Mouse (Mus musculus): ENCODE measurements around the gene A2ml1. TPM values are rescaled to one million over a fixed set of nuclear protein-coding genes. Genes with fewer than 3 reads are reported as not detected.

Gene A2ml1
- polyA plus RNA-seq, 1 experiment from 2014 or later: 3.6 TPM

DNA sequence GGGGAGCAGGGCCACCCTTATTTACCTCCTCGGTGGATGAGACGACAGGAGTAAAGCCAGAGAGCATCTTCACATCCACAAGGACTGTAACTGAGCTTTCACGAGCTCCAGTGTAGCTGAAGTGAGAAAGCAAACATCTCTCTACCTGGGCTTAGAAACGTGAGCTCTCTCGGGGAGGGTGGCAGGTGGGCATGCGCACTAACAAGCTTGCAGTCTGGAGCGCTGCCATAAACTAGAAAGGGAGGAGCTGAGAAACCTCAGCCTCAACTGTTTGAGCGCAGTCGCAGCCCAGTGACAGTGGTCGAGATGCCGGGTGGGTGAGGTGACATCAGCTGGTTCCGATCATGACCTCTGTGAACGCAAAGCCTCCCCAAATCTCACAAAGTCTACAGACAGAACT lies 38.2 kb downstream of the A2ml1 start:
- no peaks in the 10 kb centered on the region for H3K36me3 ChIP-seq
- no peak overlapping the region for H3K9ac ChIP-seq (replicated peaks)
- H3K27me3 ChIP-seq: no peaks in the 10 kb centered on the region
- H3K4me2 ChIP-seq (replicated peaks): no peak overlapping the region
- H3K9me3 ChIP-seq: no peaks in the 10 kb centered on the region
- H3K4me3 ChIP-seq: no peak overlapping the region
- H3K27ac ChIP-seq (replicated peaks): no peak overlapping the region
- no peaks in the 10 kb centered on the region for H3K4me1 ChIP-seq
- no peak for ATAC-seq (replicated peaks)
- 81% methylated on average over 13 of the region's 13 CpGs for WGBS

GRCm38 (mm10) chr6:128535250-128535649 lies 46.2 kb downstream of the A2ml1 start:
- H3K4me1 ChIP-seq: no peaks in the 10 kb centered on the region
- no peak for ATAC-seq (replicated peaks)
- 96% methylated on average over 2 of the region's 2 CpGs for WGBS

DNA sequence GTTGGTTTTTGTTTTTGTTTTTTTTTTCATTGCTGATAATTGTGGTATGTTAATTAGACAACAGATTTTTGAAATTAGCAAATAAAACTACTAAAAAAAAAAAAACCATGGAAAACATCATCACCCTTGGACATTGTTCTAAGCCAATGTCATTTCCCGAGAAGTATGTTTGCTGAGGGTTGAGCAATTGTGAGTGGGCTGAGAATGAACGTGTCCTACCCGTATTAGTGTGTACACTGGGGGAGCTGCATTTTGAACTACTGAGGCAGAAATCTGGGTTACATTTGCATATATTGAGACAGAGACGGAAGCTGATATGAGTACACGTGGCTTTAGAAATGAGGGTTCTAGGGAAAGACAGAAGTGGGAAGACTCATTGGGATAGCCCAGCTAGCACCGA lies 48.1 kb downstream of the A2ml1 start:
- no peaks in the 10 kb centered on the region for H3K27me3 ChIP-seq
- H3K9me3 ChIP-seq: no peaks in the 10 kb centered on the region
- no peak overlapping the region for H3K4me2 ChIP-seq (replicated peaks)
- ATAC-seq (replicated peaks): no peak
- WGBS: 88% methylated on average over 6 of the region's 6 CpGs
- no peak overlapping the region for H3K27ac ChIP-seq (replicated peaks)
- no peak overlapping the region for H3K9ac ChIP-seq (replicated peaks)
- no peaks in the 10 kb centered on the region for H3K4me1 ChIP-seq
- H3K4me3 ChIP-seq: no peak overlapping the region
- no peaks in the 10 kb centered on the region for H3K36me3 ChIP-seq

More at GRCm38 (mm10) chr6:128535250-128535649, 46.2 kb downstream of the A2ml1 start:
- Histone ChIP-seq H3K36me3 (no peaks in the 10 kb centered on the region), H3K27ac (replicated peaks) (no peak overlapping the region), H3K9me3 (no peaks in the 10 kb centered on the region), H3K27me3 (no peaks in the 10 kb centered on the region), H3K4me2 (replicated peaks) (no peak overlapping the region), H3K9ac (replicated peaks) (no peak overlapping the region), H3K4me3 (no peak overlapping the region)

DNA sequence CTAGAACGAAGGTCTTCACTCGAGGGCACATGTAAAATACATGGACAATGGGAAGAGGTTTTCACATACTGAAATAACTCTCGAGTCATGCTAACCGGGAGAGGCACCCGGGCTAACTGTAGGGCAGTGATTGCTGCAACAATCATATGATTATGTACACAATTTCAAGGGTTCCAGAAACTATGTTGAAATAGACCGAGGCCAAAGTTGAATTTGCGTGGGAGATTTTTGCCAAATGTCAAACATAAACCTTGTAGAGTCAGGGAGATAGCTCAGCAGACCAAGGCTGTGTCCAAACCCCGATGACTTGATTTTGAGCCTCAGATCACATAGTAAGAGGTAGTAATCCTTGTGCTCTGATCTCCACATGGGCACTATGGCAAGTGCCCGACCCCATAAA lies 48.7 kb downstream of the A2ml1 start:
- 92% methylated on average over 9 of the region's 9 CpGs for WGBS
- H3K9ac ChIP-seq (replicated peaks): no peak overlapping the region
- H3K4me2 ChIP-seq (replicated peaks): no peak overlapping the region
- H3K4me3 ChIP-seq: no peak overlapping the region
- no peaks in the 10 kb centered on the region for H3K27me3 ChIP-seq
- H3K27ac ChIP-seq (replicated peaks): no peak overlapping the region
- no peaks in the 10 kb centered on the region for H3K9me3 ChIP-seq
- H3K4me1 ChIP-seq: no peaks in the 10 kb centered on the region
- ATAC-seq (replicated peaks): no peak
- H3K36me3 ChIP-seq: no peaks in the 10 kb centered on the region

- Histone ChIP-seq H3K9ac (replicated peaks) (no peak overlapping the region), H3K27me3 (no peaks in the 10 kb centered on the region), H3K9me3 (no peaks in the 10 kb centered on the region), H3K27ac (replicated peaks) (no peak overlapping the region), H3K4me3 (no peak overlapping the region), H3K36me3 (no peaks in the 10 kb centered on the region), H3K4me2 (replicated peaks) (no peak overlapping the region), H3K4me1 (no peaks in the 10 kb centered on the region)
- WGBS: 79% methylated on average over 4 of the region's 4 CpGs
- ATAC-seq (replicated peaks): no peak
Measured at GRCm38 (mm10) chr6:128528491-128528890, 52.9 kb downstream of the A2ml1 start.

DNA sequence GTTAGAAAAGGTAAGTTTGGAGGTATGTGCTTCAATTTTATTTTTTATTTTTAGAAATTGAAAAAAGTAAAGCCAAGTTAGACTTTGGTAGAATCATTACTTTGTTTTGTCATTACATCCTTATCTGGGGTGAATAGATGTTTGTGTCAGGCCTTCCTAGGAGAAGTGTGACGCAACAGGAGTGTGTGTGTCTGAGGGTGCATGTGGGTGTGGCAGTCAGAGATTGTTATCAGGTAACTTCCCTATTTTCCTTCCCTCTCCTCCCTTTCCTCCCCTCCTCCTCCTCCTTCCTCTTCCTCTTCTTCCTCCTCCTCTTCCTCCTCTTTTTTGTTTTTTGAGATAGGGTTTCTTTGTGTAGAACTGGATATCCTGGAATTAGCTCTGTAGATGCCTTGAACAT lies 54.3 kb downstream of the A2ml1 start:
- Histone ChIP-seq H3K27me3 (no peaks in the 10 kb centered on the region), H3K4me1 (no peaks in the 10 kb centered on the region), H3K4me3 (no peak overlapping the region), H3K4me2 (replicated peaks) (no peak overlapping the region), H3K27ac (replicated peaks) (no peak overlapping the region), H3K9ac (replicated peaks) (no peak overlapping the region), H3K36me3 (no peaks in the 10 kb centered on the region), H3K9me3 (no peaks in the 10 kb centered on the region)
- WGBS: 100% methylated on average over 1 of the region's 1 CpGs
- ATAC-seq (replicated peaks): no peak

- no peaks in the 10 kb centered on the region for H3K4me1 ChIP-seq
- no peak within 1 kb of the TSS for H3K4me3 ChIP-seq
- H3K27ac ChIP-seq (replicated peaks): no peak within 1 kb of the TSS
- 87% methylated on average over 4 of the region's 4 CpGs for WGBS
- no peak within 1 kb of the TSS for H3K4me2 ChIP-seq (replicated peaks)
- no peak within 1 kb of the TSS for H3K9ac ChIP-seq (replicated peaks)
- H3K36me3 ChIP-seq: no peaks in the 10 kb centered on the region
- no peaks in the 10 kb centered on the region for H3K9me3 ChIP-seq
- ATAC-seq (replicated peaks): no peak
- no peaks in the 10 kb centered on the region for H3K27me3 ChIP-seq
Measured at GRCm38 (mm10) chr6:128526601-128527000, 54.8 kb downstream of the A2ml1 start, which contains the start of gene Pzp. TSS of gene Pzp (minus strand) at chr6:128526720.

GRCm38 (mm10) chr6:128525801-128526200 lies 55.6 kb downstream of the A2ml1 start:
- Histone ChIP-seq H3K4me1 (no peaks in the 10 kb centered on the region), H3K36me3 (no peaks in the 10 kb centered on the region), H3K4me3 (no peak overlapping the region), H3K9ac (replicated peaks) (no peak overlapping the region), H3K9me3 (no peaks in the 10 kb centered on the region), H3K4me2 (replicated peaks) (no peak overlapping the region), H3K27ac (replicated peaks) (no peak overlapping the region), H3K27me3 (no peaks in the 10 kb centered on the region)
- 89% methylated on average over 4 of the region's 4 CpGs for WGBS
- ATAC-seq (replicated peaks): no peak

- no peak overlapping the region for H3K4me2 ChIP-seq (replicated peaks)
- no peaks in the 10 kb centered on the region for H3K9me3 ChIP-seq
- H3K4me3 ChIP-seq: no peak overlapping the region
- no peak overlapping the region for H3K27ac ChIP-seq (replicated peaks)
- no peak overlapping the region for H3K9ac ChIP-seq (replicated peaks)
- no peaks in the 10 kb centered on the region for H3K27me3 ChIP-seq
- no peak for ATAC-seq (replicated peaks)
- WGBS: 99% methylated on average over 3 of the region's 3 CpGs
- no peaks in the 10 kb centered on the region for H3K36me3 ChIP-seq
- H3K4me1 ChIP-seq: no peaks in the 10 kb centered on the region
Measured at GRCm38 (mm10) chr6:128523360-128523759, 58.0 kb downstream of the A2ml1 start.

DNA sequence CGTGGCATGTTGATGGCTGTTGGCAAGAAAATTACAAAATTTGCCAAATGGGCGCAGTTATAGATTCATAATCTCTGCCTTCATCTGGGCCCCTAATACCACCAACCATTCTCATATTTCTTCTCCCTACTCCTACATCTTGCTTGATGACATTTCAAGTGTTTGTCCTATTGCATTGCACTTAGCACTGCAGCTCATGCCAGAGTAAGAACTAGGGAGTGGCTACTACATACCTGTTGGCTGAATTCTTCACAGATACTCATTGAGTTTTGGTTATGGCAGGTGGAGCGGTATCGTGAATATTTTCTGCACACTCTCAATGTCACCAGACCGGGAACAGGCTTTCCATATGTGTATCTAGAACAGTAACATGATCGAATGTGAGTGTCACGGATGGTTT lies 62.2 kb downstream of the A2ml1 start:
- Histone ChIP-seq H3K4me1 (no peaks in the 10 kb centered on the region), H3K4me3 (no peak overlapping the region), H3K27me3 (no peaks in the 10 kb centered on the region), H3K9me3 (no peaks in the 10 kb centered on the region), H3K4me2 (replicated peaks) (no peak overlapping the region), H3K9ac (replicated peaks) (no peak overlapping the region), H3K27ac (replicated peaks) (no peak overlapping the region), H3K36me3 (no peaks in the 10 kb centered on the region)
- WGBS: 92% methylated on average over 7 of the region's 7 CpGs
- no peak for ATAC-seq (replicated peaks)

GRCm38 (mm10) chr6:128505676-128506236 lies 75.7 kb downstream of the A2ml1 start:
- 82% methylated on average over 2 of the region's 2 CpGs for WGBS
- no peaks in the 10 kb centered on the region for H3K36me3 ChIP-seq
- no peak overlapping the region for H3K9ac ChIP-seq (replicated peaks)
- no peak for ATAC-seq (replicated peaks)
- H3K27me3 ChIP-seq: no peaks in the 10 kb centered on the region
- no peaks in the 10 kb centered on the region for H3K9me3 ChIP-seq
- no peak overlapping the region for H3K27ac ChIP-seq (replicated peaks)
- no peaks in the 10 kb centered on the region for H3K4me1 ChIP-seq
- H3K4me2 ChIP-seq (replicated peaks): no peak overlapping the region
- H3K4me3 ChIP-seq: no peak overlapping the region

- Histone ChIP-seq H3K4me3 (no peak overlapping the region), H3K4me2 (replicated peaks) (no peak overlapping the region), H3K27ac (replicated peaks) (0 out of 2 replicates have a peak overlapping the region, but pooled peaks have one; percentile 34), H3K9ac (replicated peaks) (no peak overlapping the region), H3K27me3 (no peaks in the 10 kb centered on the region), H3K9me3 (no peaks in the 10 kb centered on the region), H3K36me3 (no peaks in the 10 kb centered on the region), H3K4me1 (no peaks in the 10 kb centered on the region)
- ATAC-seq (replicated peaks): no peak
- 70% methylated on average over 5 of the region's 5 CpGs for WGBS
Measured at GRCm38 (mm10) chr6:128504743-128505142, 76.7 kb downstream of the A2ml1 start.

GRCm38 (mm10) chr6:128495346-128495745 lies 86.1 kb downstream of the A2ml1 start:
- ATAC-seq (replicated peaks): no peak
- 76% methylated on average over 1 of the region's 1 CpGs for WGBS
- no peaks in the 10 kb centered on the region for H3K36me3 ChIP-seq

More at GRCm38 (mm10) chr6:128495346-128495745, 86.1 kb downstream of the A2ml1 start:
- H3K9ac ChIP-seq (replicated peaks): no peak overlapping the region
- H3K27me3 ChIP-seq: no peaks in the 10 kb centered on the region
- H3K9me3 ChIP-seq: no peaks in the 10 kb centered on the region
- no peak overlapping the region for H3K27ac ChIP-seq (replicated peaks)
- no peak overlapping the region for H3K4me2 ChIP-seq (replicated peaks)
- no peaks in the 10 kb centered on the region for H3K4me1 ChIP-seq
- H3K4me3 ChIP-seq: no peak overlapping the region

Data from forebrain, embryonic 15.5 days (tissue).